Mouse (Mus musculus) heart, adult 2 months (tissue): Measurements from ENCODE around the gene Ccdc78. TPM values are rescaled to one million over a fixed set of nuclear protein-coding genes. Genes with fewer than 3 reads are reported as not detected.

ENCODE experiments used
- DNase-seq, 2 experiments: peaks; one replicate each; pipeline ENCODE4 v3.0.0; 2021
- H3K27ac ChIP-seq: fragments of 200-600 bp; 2 replicates; pipeline ENCODE4 v1.8.1; 2022
- H3K27me3 ChIP-seq: fragments of 200-500 bp; 2 replicates; pipeline ENCODE4 v1.6.1; 2012; ENCODE audit warnings: mild to moderate bottlenecking, low read length, inconsistent platforms, mixed read lengths; ENCODE audit not compliant: control insufficient read depth, insufficient read depth
- H3K36me3 ChIP-seq: fragments of 200-500 bp; 2 replicates; pipeline ENCODE4 v1.6.1; 2012; ENCODE audit warnings: low read length, inconsistent platforms; ENCODE audit not compliant: control insufficient read depth, insufficient read depth
- H3K4me1 ChIP-seq: fragments of 200-500 bp; 2 replicates; pipeline ENCODE4 v1.6.1; 2011; ENCODE audit warnings: low read length; ENCODE audit not compliant: control insufficient read depth, insufficient read depth
- H3K4me3 ChIP-seq: fragments of 200-600 bp; 2 replicates; pipeline ENCODE4 v1.8.1; 2022
- H3K79me2 ChIP-seq: fragments of 200-500 bp; replicated peaks from 2 replicates; pipeline ENCODE4 v1.6.1; 2012; ENCODE audit warnings: mild to moderate bottlenecking, inconsistent platforms, low read length, moderate library complexity, mixed read lengths; ENCODE audit not compliant: control insufficient read depth, insufficient read depth
- H3K9ac ChIP-seq: fragments of 200-500 bp; 2 replicates; pipeline ENCODE4 v1.6.1; 2012; ENCODE audit warnings: low read depth, mild to moderate bottlenecking, control low read depth, inconsistent platforms, low read length, mixed read lengths
- CTCF ChIP-seq: fragments of 200-600 bp; IDR thresholded peaks from 2 replicates; pipeline ENCODE4 v1.8.1; 2022; ENCODE audit warnings: antibody characterized with exemption, mild to moderate bottlenecking, moderate library complexity
- EP300 ChIP-seq: fragments of 200-500 bp; IDR thresholded peaks from 2 replicates; pipeline ENCODE4 v1.6.1; 2011; ENCODE audit warnings: low read depth, low read length, control low read depth; ENCODE audit not compliant: insufficient read depth
- POLR2A ChIP-seq: fragments of 200-500 bp; IDR thresholded peaks from 2 replicates; pipeline ENCODE4 v1.6.1; 2011; ENCODE audit warnings: mild to moderate bottlenecking, low read depth, low read length, control low read depth; ENCODE audit not compliant: insufficient read depth
- WGBS: fragments of 180-500 bp; shearing (Covaris S2); methylation state at CpG from one replicate; pipeline ENCODE4 v1.1.7; 2018; 5-methylcytosine and 5-hydroxymethylcytosine counted together
- intact Hi-C: fragments of 180-260 bp; cut with DNase I; formaldehyde crosslinking; loops from one replicate; pipeline ENCODE4 v1.15.1; 2025
- polyA plus RNA-seq: library from polyadenylated mRNA; depleted of rRNA; stranded (reverse); fragments of >200 nt; gene quantifications from 2 replicates; pipeline ENCODE4 v1.2.3, GENCODE M21; 2012
- total RNA-seq, 2 experiments: library from RNA; stranded (reverse); gene quantifications; 2 replicates each; pipeline ENCODE4 v1.2.3; 2021

Ccdc78 gene
- total and polyA plus RNA-seq, 3 experiments: 1.1 TPM; not detected in 2

GRCm38 (mm10) chr17:25833961-25834594, 47.7 kb downstream of the Ccdc78 start:
- H3K36me3 ChIP-seq: no peaks in the 10 kb centered on the region; the same call in 1 of the 2 replicates

GRCm38 (mm10) chr17:25834595-25835222, 48.3 kb downstream of the Ccdc78 start:
- 83% methylated on average over 12 of the region's 12 CpGs for WGBS
- H3K36me3 ChIP-seq: no peaks in the 10 kb centered on the region; the same call in 1 of the 2 replicates
- intact Hi-C loops: loop anchor here (5.0 kb wide), 1 partner anchor 33 kb away; the partner anchor contains the start of gene Mcrip2
- peak overlapping the region; percentile 100; the same call in 1 of the 2 replicates for H3K27ac ChIP-seq
- peaks cover 2% of the 10 kb centered on the region for H3K79me2 ChIP-seq
- TF ChIP-seq CTCF (no peak), EP300 (no peak), POLR2A (no peak)
- H3K9ac ChIP-seq: 0 out of 2 replicates have a peak overlapping the region, but pooled peaks have one; percentile 19
- H3K4me3 ChIP-seq: peak overlapping the region; percentile 85; the same call in 1 of the 2 replicates
- no peaks in the 10 kb centered on the region for H3K27me3 ChIP-seq
- no peak for DNase-seq
- H3K4me1 ChIP-seq: peaks cover 26% of the 10 kb centered on the region

More at GRCm38 (mm10) chr17:25833961-25834594, 47.7 kb downstream of the Ccdc78 start:
- WGBS: 10% methylated on average over 6 of the region's 6 CpGs
- peak overlapping the region; percentile 85 for H3K4me3 ChIP-seq
- H3K27me3 ChIP-seq: no peaks in the 10 kb centered on the region
- H3K9ac ChIP-seq: peak overlapping the region; percentile 84
- peak overlapping the region; percentile 100 for H3K27ac ChIP-seq
- H3K79me2 ChIP-seq: peaks cover 2% of the 10 kb centered on the region
- DNase-seq: peak; percentile 40 to 56
- H3K4me1 ChIP-seq: peaks cover 26% of the 10 kb centered on the region
- intact Hi-C loops: loop anchor here (5.0 kb wide), 1 partner anchor 33 kb away; the partner anchor contains the start of gene Mcrip2
- TF ChIP-seq CTCF (no peak), EP300 (no peak), POLR2A (no peak)

GRCm38 (mm10) chr17:25835301-25835700, 48.9 kb downstream of the Ccdc78 start:
- no peak for TF ChIP-seq CTCF
- no peak for TF ChIP-seq EP300
- TF ChIP-seq POLR2A: no peak
- H3K4me3 ChIP-seq: no peak overlapping the region
- H3K27ac ChIP-seq: no peak overlapping the region
- intact Hi-C loops: no loop called here
- H3K27me3 ChIP-seq: no peaks in the 10 kb centered on the region
- H3K9ac ChIP-seq: no peak overlapping the region
- WGBS: 94% methylated on average over 7 of the region's 7 CpGs
- no peak for DNase-seq
- H3K79me2 ChIP-seq: peaks cover 2% of the 10 kb centered on the region
- H3K36me3 ChIP-seq: no peaks in the 10 kb centered on the region; the same call in 1 of the 2 replicates
- H3K4me1 ChIP-seq: peaks cover 26% of the 10 kb centered on the region

- intact Hi-C loops: no loop called here
- Histone ChIP-seq H3K4me1 (peaks cover 26% of the 10 kb centered on the region), H3K36me3 (no peaks in the 10 kb centered on the region; the same call in 1 of the 2 replicates), H3K4me3 (no peak overlapping the region), H3K27ac (peak overlapping the region; percentile 73; the same call in 1 of the 2 replicates), H3K9ac (peak overlapping the region; percentile 59), H3K27me3 (no peaks in the 10 kb centered on the region), H3K79me2 (peaks cover 2% of the 10 kb centered on the region)
- WGBS: 80% methylated on average over 16 of the region's 16 CpGs
- TF ChIP-seq POLR2A (no peak), EP300 (no peak), CTCF (no peak)
- no peak for DNase-seq
These were observed 49.4 kb downstream of the Ccdc78 start for GRCm38 (mm10) chr17:25835816-25836215.

GRCm38 (mm10) chr17:25836397-25837075, 50.2 kb downstream of the Ccdc78 start:
- peaks cover 23% of the 10 kb centered on the region for H3K4me1 ChIP-seq
- no peaks in the 10 kb centered on the region; the same call in 1 of the 2 replicates for H3K36me3 ChIP-seq
- peak; percentile 11; the same call in 1 of the 2 replicates for TF ChIP-seq POLR2A
- no peak for TF ChIP-seq EP300
- no peak for DNase-seq
- peak overlapping the region; percentile 59 for H3K9ac ChIP-seq
- no peaks in the 10 kb centered on the region for H3K27me3 ChIP-seq
- peak overlapping the region; percentile 40 for H3K4me3 ChIP-seq
- 21% methylated on average over 23 of the region's 23 CpGs for WGBS
- intact Hi-C loops: no loop called here
- H3K27ac ChIP-seq: peak overlapping the region; percentile 73
- H3K79me2 ChIP-seq: peaks cover 2% of the 10 kb centered on the region
